Mouse (Mus musculus) neural tube, embryonic 14.5 days (tissue): ENCODE measurements around the gene Smtn. TPM values are rescaled to one million over a fixed set of nuclear protein-coding genes. Genes with fewer than 3 reads are reported as not detected.

Experiments
- ATAC-seq: fragments of 200-750 bp; cut with Nextera tagmentation; 2 replicates; pipeline ENCODE4 v1.8.0; 2017; ENCODE audit warnings: low read depth, mild to moderate bottlenecking, moderate TSS enrichment, moderate library complexity
- H3K27ac ChIP-seq: fragments of 300-500 bp; sonication (generic); 2 replicates; pipeline ENCODE4 v1.5.1; 2014; ENCODE audit warnings: low read depth, mild to moderate bottlenecking, control low read depth, low read length, moderate library complexity, mixed read lengths
- H3K27me3 ChIP-seq: fragments of 300-500 bp; sonication (generic); 2 replicates; pipeline ENCODE4 v1.6.1; 2014; ENCODE audit warnings: low read length; ENCODE audit not compliant: control insufficient read depth, insufficient read depth
- H3K36me3 ChIP-seq: fragments of 300-500 bp; sonication (generic); 2 replicates; pipeline ENCODE4 v1.6.1; 2014; ENCODE audit warnings: low read length, mixed read lengths; ENCODE audit not compliant: control insufficient read depth, insufficient read depth
- H3K4me1 ChIP-seq: fragments of 300-500 bp; sonication (generic); 2 replicates; pipeline ENCODE4 v1.6.1; 2014; ENCODE audit warnings: low read length; ENCODE audit not compliant: control insufficient read depth, insufficient read depth
- H3K4me2 ChIP-seq: fragments of 300-500 bp; sonication (generic); 2 replicates; pipeline ENCODE4 v1.6.1; 2014; ENCODE audit warnings: mild to moderate bottlenecking, low read depth, low read length, control low read depth
- H3K4me3 ChIP-seq: fragments of 300-500 bp; sonication (generic); 2 replicates; pipeline ENCODE4 v1.5.1; 2014; ENCODE audit warnings: low read depth, low read length, control low read depth, mixed read lengths
- H3K9ac ChIP-seq: fragments of 300-500 bp; sonication (generic); replicated peaks from 2 replicates; pipeline ENCODE4 v1.6.1; 2014; ENCODE audit warnings: low read depth, mild to moderate bottlenecking, control low read depth, low read length, mixed read lengths
- H3K9me3 ChIP-seq: fragments of 300-500 bp; sonication (generic); 2 replicates; pipeline ENCODE4 v1.6.1; 2016; ENCODE audit warnings: low read length; ENCODE audit not compliant: control insufficient read depth
- WGBS: fragments of 180-500 bp; shearing (Covaris S2); extraction: QIAGEN DNeasy Blood & Tissue Kit; methylation state at CpG from one replicate; pipeline ENCODE4 v1.1.7; 2014; 5-methylcytosine and 5-hydroxymethylcytosine counted together
- polyA plus RNA-seq: library from polyadenylated mRNA; unstranded; fragments of >200 nt; fragmentation: Nextera tagmentation; extraction: Ambion mirVana; gene quantifications from 2 replicates; pipeline ENCODE4 v1.2.1, GENCODE M21; 2014

Smtn gene
- polyA plus RNA-seq, 1 experiment from 2014 or later = 7.8 TPM

DNA sequence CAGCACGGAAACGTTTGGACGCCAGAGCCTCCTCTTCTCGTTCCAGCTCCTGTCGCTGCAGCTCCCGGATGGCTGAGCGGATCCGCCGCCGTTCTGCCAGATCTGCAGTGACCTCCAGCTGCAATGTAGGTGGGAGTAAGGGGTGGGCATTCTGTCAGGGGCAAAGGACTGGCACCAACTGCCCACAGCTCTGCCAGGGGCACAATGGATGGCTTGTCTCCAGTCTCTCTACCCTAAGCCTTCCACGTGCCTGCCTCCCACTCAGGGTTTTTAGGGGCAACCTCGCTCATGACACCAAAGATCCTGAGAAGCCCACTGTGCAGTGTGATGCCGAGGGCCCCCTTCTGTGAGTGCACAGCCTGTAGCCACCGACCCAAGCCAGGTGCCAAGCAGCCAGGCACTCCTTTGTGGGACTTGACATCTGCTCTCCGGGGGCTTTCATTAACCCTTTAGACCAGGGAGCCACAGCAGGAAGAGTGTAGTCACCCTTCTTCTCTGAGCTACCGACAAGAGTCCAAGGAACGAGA lies 6.9 kb downstream of the Smtn start:
- no peaks in the 10 kb centered on the region for H3K27me3 ChIP-seq
- 88% methylated on average over 17 of the region's 17 CpGs for WGBS

DNA sequence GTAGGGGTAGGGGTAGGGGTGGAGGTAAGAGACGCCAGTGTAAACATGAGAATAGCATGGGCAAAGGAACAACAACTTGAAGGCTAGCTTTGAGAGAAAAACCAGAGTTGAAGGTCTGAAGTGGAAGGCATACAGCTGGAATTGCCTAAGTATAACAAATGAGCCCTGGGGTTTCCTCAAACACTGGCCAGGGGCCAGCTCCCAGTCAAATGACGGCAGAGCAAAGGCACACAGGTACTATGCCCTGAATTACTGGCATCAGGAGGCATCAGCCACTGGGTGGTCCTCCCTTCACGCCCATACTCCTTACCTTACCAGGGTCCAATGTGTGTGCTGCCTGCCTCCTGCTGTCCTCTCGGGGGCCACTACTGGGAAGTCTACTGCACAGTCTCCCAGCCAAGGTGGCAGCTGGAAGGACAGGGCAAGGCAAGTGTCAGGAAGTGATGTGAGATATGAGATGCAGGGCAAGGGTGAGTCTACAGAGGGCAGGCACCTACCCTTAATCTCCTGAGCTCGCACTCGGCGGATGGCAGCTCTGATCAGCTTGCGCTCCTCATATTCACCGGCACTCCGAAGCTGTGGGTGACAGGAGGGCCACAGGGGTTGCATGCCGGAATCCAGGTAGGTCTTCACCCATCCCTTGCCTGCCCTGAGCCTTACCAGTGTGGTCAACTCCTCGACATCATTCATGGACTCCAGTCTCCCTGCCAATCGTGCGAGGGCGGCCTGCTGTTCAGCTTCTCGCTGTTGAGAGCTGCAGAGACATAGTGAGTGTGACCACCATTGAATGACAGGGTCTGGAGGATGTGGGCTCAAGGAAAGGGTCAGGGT lies 8.1 kb downstream of the Smtn start:
- no peak overlapping the region for H3K4me2 ChIP-seq
- ATAC-seq = no peak
- WGBS = 90% methylated on average over 16 of the region's 16 CpGs
- H3K36me3 ChIP-seq = no peaks in the 10 kb centered on the region
- no peak overlapping the region for H3K9ac ChIP-seq
- no peaks in the 10 kb centered on the region for H3K27me3 ChIP-seq
- no peaks in the 10 kb centered on the region for H3K4me1 ChIP-seq
- no peak overlapping the region for H3K27ac ChIP-seq
- H3K9me3 ChIP-seq = no peaks in the 10 kb centered on the region
- no peak overlapping the region for H3K4me3 ChIP-seq

More for the DNA sequence above, 6.9 kb downstream of the Smtn start:
- Histone ChIP-seq H3K9me3 (no peaks in the 10 kb centered on the region), H3K4me1 (no peaks in the 10 kb centered on the region), H3K4me3 (no peak overlapping the region), H3K4me2 (no peak overlapping the region; the same call in 1 of the 2 replicates), H3K36me3 (no peaks in the 10 kb centered on the region), H3K27ac (no peak overlapping the region), H3K9ac (no peak overlapping the region)
- ATAC-seq = no peak

DNA sequence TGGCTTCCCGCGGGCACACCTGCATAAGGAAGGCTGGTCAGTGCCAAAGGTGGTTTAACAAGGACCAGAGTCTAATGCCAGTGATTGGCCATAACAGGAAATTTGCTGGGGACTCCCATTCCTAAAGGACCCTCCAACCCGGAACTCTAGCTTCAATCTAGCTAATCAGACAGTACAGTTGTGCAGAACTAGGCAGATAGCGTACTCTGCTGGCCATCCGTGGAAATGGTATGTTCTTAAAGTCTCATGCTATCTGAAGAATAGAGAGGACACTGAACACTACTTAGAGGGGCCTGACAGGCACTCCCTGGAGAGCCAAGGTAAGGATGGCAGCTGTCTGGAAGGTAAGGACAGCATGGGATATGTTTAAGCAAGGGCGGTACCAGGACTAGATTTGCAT lies 8.8 kb downstream of the Smtn start:
- no peak overlapping the region for H3K4me3 ChIP-seq
- no peaks in the 10 kb centered on the region for H3K27me3 ChIP-seq
- 85% methylated on average over 6 of the region's 6 CpGs for WGBS
- no peaks in the 10 kb centered on the region for H3K9me3 ChIP-seq
- no peak overlapping the region for H3K27ac ChIP-seq
- H3K36me3 ChIP-seq = no peaks in the 10 kb centered on the region
- H3K4me1 ChIP-seq = no peaks in the 10 kb centered on the region
- no peak for ATAC-seq
- H3K9ac ChIP-seq = no peak overlapping the region
- H3K4me2 ChIP-seq = no peak overlapping the region

DNA sequence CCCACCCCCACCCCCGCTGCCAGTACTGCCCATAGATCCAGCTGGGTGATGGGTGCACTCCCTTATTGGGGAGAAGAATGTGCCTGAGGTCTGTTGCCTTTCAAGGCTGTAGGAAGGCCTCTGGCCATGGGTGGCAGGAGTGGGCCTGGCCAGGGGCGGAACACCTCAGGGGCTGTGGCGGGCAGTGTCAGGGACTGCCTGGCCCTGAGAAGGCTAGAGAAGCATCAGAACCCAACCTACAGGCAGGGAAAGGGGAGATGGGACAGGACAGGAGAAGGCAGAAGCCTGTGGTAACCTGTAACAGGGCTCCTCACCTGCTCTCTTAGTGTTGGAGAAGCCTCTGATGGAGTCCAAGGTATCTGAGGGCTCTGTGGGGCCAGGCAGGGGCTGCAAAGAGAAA lies 9.7 kb downstream of the Smtn start:
- Histone ChIP-seq H3K9me3 (no peaks in the 10 kb centered on the region), H3K9ac (no peak overlapping the region), H3K27ac (no peak overlapping the region), H3K27me3 (no peaks in the 10 kb centered on the region), H3K4me3 (no peak overlapping the region), H3K4me2 (no peak overlapping the region), H3K36me3 (no peaks in the 10 kb centered on the region), H3K4me1 (no peaks in the 10 kb centered on the region)
- no peak for ATAC-seq
- 94% methylated on average over 3 of the region's 3 CpGs for WGBS

DNA sequence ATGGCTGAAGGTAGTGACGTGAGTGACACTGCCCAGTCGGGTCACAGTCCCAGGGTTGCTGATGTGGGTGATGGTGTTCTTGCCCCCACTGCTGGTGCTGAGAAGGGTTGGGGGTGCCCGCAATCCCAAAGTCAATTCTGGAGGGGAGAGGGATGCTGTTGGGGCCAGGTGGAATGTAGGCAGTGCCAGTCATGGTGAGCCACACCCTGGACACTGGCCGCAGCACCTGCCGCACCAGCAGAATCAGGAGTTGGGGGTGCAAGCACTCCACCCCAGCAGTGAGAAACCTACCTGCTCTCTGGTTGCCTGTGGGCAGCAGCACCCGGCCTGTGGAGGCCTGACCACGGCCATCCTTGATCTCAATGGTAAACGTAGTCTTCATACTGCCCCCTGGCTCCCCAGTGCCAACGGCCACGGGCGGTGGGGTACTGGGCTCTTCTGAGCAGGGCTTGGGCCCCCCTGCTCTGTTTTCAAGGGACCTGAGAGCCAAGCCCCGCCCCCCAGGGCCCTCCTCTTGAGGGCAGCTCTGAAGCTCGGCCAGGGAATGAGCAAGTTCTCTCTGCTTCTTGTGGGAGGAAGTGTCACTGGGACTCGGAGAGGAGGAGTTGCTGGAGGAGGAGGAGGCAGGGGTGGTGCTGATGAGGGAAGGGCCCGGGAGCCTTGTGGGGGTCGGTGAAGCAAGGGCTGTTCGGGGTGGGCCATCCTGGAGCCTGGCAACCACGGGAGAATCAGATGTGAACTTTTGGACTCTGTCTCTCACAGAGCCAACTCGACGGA lies 10.7 kb downstream of the Smtn start:
- H3K9me3 ChIP-seq = no peaks in the 10 kb centered on the region

DNA sequence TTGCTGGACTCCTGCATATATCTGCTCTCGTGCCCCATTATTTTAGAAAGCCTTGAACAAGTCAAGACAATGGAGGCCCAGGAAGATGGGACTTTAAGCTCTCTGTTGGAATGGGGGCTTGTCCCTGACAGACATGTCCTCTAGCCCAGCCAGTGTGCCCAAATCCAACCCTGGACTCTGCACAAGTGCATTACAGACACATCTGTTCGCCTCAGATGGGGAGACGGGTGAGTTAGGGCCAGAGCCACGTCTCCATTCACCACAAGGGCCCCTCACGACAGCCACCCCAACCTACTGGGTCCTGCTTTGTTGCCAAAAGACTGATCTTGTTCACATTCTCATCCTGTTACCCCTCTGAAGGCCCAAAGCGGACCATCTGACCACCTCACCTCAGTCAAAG lies 12.2 kb downstream of the Smtn start:
- Histone ChIP-seq H3K27ac (no peak overlapping the region), H3K9ac (no peak overlapping the region), H3K4me3 (no peak overlapping the region), H3K4me1 (no peaks in the 10 kb centered on the region), H3K9me3 (no peaks in the 10 kb centered on the region), H3K4me2 (no peak overlapping the region), H3K27me3 (no peaks in the 10 kb centered on the region), H3K36me3 (no peaks in the 10 kb centered on the region)
- 93% methylated on average over 6 of the region's 6 CpGs for WGBS
- no peak for ATAC-seq

More for the DNA sequence above, 10.7 kb downstream of the Smtn start:
- Histone ChIP-seq H3K36me3 (no peaks in the 10 kb centered on the region), H3K27ac (no peak overlapping the region), H3K4me3 (no peak overlapping the region), H3K9ac (no peak overlapping the region), H3K27me3 (no peaks in the 10 kb centered on the region), H3K4me1 (no peaks in the 10 kb centered on the region), H3K4me2 (no peak overlapping the region)
- no peak for ATAC-seq
- WGBS = 82% methylated on average over 20 of the region's 20 CpGs

DNA sequence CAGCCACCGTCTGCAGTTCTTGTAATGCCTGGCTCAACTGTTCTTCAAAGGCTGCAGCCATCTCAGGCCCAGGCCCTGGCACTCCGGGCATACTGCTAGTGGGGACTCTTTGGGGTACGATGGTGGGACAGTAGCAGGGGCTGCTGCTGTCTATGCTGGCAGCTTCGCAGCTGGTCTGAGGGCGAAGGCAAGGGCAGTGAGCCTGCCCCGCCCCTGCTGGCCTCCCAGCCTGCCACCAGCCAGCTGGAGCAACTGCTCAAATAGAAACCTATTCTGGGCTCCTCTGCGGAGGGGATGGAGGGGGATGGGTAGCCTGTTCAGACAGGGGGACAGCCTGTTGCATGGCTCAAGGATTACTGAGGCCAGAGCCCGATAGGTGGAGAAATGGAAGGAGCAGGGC lies 12.6 kb downstream of the Smtn start:
- Histone ChIP-seq H3K27ac (no peak overlapping the region), H3K27me3 (no peaks in the 10 kb centered on the region), H3K4me3 (no peak overlapping the region), H3K4me2 (no peak overlapping the region), H3K36me3 (no peaks in the 10 kb centered on the region), H3K9ac (no peak overlapping the region), H3K4me1 (no peaks in the 10 kb centered on the region), H3K9me3 (no peaks in the 10 kb centered on the region)
- WGBS = 84% methylated on average over 8 of the region's 8 CpGs
- no peak for ATAC-seq

DNA sequence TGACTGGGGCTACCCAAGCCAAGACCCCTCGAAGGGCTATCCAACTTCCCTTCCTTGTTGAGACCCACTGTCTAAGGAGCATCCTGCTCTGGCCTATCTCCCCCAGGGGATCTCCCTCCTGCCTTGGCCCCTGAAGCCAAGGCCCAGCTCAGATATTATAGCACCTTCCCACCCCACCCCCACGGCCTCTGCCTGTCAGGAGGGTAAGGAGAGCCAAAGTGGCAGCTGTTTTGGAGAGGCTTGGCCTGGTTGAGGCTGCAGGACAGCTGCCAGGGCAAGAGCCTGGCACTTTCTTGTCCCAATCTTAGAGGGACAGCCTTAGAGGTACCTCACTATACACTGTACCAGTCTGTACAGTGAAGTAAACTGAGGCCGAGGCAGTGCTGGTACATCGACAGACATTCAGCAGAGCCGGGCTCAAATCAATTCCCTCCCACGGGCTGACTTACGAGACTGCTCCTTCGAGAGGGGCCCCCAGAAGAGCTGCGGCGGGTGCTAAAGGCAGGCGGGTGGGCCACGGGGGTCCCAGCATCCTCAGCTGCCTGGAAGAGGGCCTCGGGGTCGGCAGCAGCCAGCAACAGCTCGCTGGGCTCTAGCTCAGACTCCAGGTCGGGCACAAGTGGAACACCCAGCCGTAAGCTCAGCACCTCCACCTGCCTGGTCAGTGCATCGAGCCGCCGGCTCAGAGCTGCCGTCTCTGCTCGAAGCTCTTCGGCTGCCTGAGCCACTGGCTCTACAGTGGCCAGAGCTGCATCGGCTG lies 13.3 kb downstream of the Smtn start:
- H3K4me2 ChIP-seq = no peak overlapping the region

More for the DNA sequence above, 13.3 kb downstream of the Smtn start:
- H3K27me3 ChIP-seq = no peaks in the 10 kb centered on the region
- H3K9ac ChIP-seq = no peak overlapping the region
- 91% methylated on average over 24 of the region's 24 CpGs for WGBS
- H3K27ac ChIP-seq = no peak overlapping the region
- H3K4me1 ChIP-seq = no peaks in the 10 kb centered on the region
- no peak overlapping the region for H3K4me3 ChIP-seq
- ATAC-seq = no peak
- H3K9me3 ChIP-seq = no peaks in the 10 kb centered on the region
- no peaks in the 10 kb centered on the region for H3K36me3 ChIP-seq
